Comparison of ENCODE assay signal across 10 mouse cellular contexts in the genomic region with DNA sequence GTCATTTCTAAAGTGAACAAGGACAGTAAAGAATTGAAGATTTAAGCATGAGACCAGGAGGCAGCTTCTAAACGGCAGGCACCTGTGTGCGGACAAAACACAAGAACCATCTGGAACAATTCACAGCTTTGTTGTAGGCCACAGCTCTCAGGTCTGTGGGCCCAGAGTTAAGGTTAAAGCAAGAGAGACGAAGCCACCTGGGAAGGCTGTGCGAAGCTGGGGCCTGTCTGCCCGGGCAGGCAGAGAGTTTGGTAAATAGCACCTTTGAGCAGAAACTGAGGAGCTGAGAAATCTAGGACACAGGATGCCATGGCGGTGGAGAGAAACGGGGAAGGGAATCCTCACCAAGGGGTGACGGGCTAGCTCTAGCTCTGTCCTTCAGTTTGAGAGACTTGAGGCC. TPM values are rescaled to one million over a fixed set of nuclear protein-coding genes. Genes with fewer than 3 reads are reported as not detected.
DNase-seq lines count a peak whose midpoint lies in the region; ATAC-seq and TF ChIP-seq lines count a peak whose summit lies in the region.
"Had no signal": no experiment of that assay in that cellular context is flagged by ENCODE, and none has a peak within 500 bp of the region (broad histone marks: within the 10 kb centered on the region; RNA-seq: fewer than 3 reads in every experiment).

No protein-coding gene starts in this region.

- H3K9ac ChIP-seq in lung, embryonic 14.5 days: peak overlapping the region; percentile 88; the same call in 1 of the 2 replicates
- H3K9ac ChIP-seq in forebrain, postnatal 0 days: no peak overlapping the region
- H3K9ac ChIP-seq in liver, embryonic 11.5 days (ENCODE audit: low read depth, low read length): peak overlapping the region; percentile 42
- no peak overlapping the region for H3K9ac ChIP-seq in stomach, embryonic 14.5 days (replicated peaks; ENCODE audit: low read depth, low read length)

- peak overlapping the region; percentile 88 for H3K4me2 ChIP-seq in lung, embryonic 14.5 days
- peak overlapping the region; percentile 80 for H3K4me2 ChIP-seq in forebrain, postnatal 0 days (ENCODE audit: low read depth)
- H3K4me2 ChIP-seq in liver, embryonic 11.5 days: peak overlapping the region; percentile 88
- H3K4me2 ChIP-seq in stomach, embryonic 14.5 days (replicated peaks; ENCODE audit: low read depth, low read length): peak overlapping the region; percentile 76; the same call in 1 of the 2 replicates

- TF ChIP-seq CTCF in lung, embryonic 14.5 days (IDR thresholded peaks at IDR 0.05; ENCODE audit: low read depth): no peak
- TF ChIP-seq CTCF in forebrain, postnatal 0 days (IDR thresholded peaks at IDR 0.05; ENCODE audit: low read depth): no peak

- ATAC-seq in lung, embryonic 14.5 days (ENCODE audit: insufficient read depth): no peak
- no peak for ATAC-seq in forebrain, postnatal 0 days
- no peak for ATAC-seq in liver, embryonic 11.5 days (replicated peaks; ENCODE audit: low FRiP score)
- no peak for ATAC-seq in stomach, embryonic 14.5 days (ENCODE audit: insufficient number of reproducible peaks, insufficient read depth, low FRiP score, low read depth)

- no peaks in the 10 kb centered on the region for H3K9me3 ChIP-seq in lung, embryonic 14.5 days (ENCODE audit: low read depth, low read length)
- no peaks in the 10 kb centered on the region for H3K9me3 ChIP-seq in forebrain, postnatal 0 days (ENCODE audit: low read length)
- no peaks in the 10 kb centered on the region for H3K9me3 ChIP-seq in liver, embryonic 11.5 days (ENCODE audit: control insufficient read depth, low read length)
- no peaks in the 10 kb centered on the region for H3K9me3 ChIP-seq in stomach, embryonic 14.5 days (ENCODE audit: control insufficient read depth, low read depth, low read length)

- 79% methylated on average over 8 of the region's 8 CpGs for WGBS in lung, embryonic 14.5 days
- WGBS in forebrain, postnatal 0 days: 69% methylated on average over 8 of the region's 8 CpGs
- 89% methylated on average over 8 of the region's 8 CpGs for WGBS in liver, embryonic 11.5 days
- WGBS in stomach, embryonic 14.5 days: 80% methylated on average over 8 of the region's 8 CpGs

- peak overlapping the region; percentile 71 for H3K4me3 ChIP-seq in lung, embryonic 14.5 days (ENCODE audit: low read depth, low read length)
- peak overlapping the region; percentile 5; the same call in 1 of the 2 replicates for H3K4me3 ChIP-seq in forebrain, postnatal 0 days (ENCODE audit: low read depth, low read length)
- H3K4me3 ChIP-seq in liver, embryonic 11.5 days (ENCODE audit: low read depth, low read length): peak overlapping the region; percentile 79
- H3K4me3 ChIP-seq in stomach, embryonic 14.5 days (ENCODE audit: low read depth, low read length): 0 out of 2 replicates have a peak overlapping the region, but pooled peaks have one; percentile 75

- peaks cover 38% of the 10 kb centered on the region for H3K4me1 ChIP-seq in lung, embryonic 14.5 days (ENCODE audit: insufficient read depth)
- H3K4me1 ChIP-seq in forebrain, postnatal 0 days (ENCODE audit: insufficient read depth): 0 out of 2 replicates have a peak, but pooled peaks cover 3% of the 10 kb centered on the region
- peaks cover 69% of the 10 kb centered on the region for H3K4me1 ChIP-seq in liver, embryonic 11.5 days (replicated peaks; ENCODE audit: control insufficient read depth, insufficient read depth, low read length)
- peaks cover 41% of the 10 kb centered on the region for H3K4me1 ChIP-seq in stomach, embryonic 14.5 days (ENCODE audit: control insufficient read depth, insufficient read depth, low read length)

- peaks cover 33% of the 10 kb centered on the region for H3K36me3 ChIP-seq in lung, embryonic 14.5 days (ENCODE audit: insufficient read depth)
- H3K36me3 ChIP-seq in forebrain, postnatal 0 days (ENCODE audit: insufficient read depth): no peaks in the 10 kb centered on the region
- peaks cover 6% of the 10 kb centered on the region; the same call in 1 of the 2 replicates for H3K36me3 ChIP-seq in liver, embryonic 11.5 days (ENCODE audit: control insufficient read depth, insufficient read depth, low read length)
- H3K36me3 ChIP-seq in stomach, embryonic 14.5 days (ENCODE audit: control insufficient read depth, insufficient read depth, low read length): peaks cover 9% of the 10 kb centered on the region; the same call in 1 of the 2 replicates

- no peaks in the 10 kb centered on the region for H3K27me3 ChIP-seq in lung, embryonic 14.5 days (ENCODE audit: insufficient read depth, low read length)
- H3K27me3 ChIP-seq in forebrain, postnatal 0 days (ENCODE audit: insufficient read depth, low read length): no peaks in the 10 kb centered on the region
- no peaks in the 10 kb centered on the region; the same call in 1 of the 2 replicates for H3K27me3 ChIP-seq in liver, embryonic 11.5 days (replicated peaks; ENCODE audit: control insufficient read depth, insufficient read depth, low read length)
- H3K27me3 ChIP-seq in stomach, embryonic 14.5 days (ENCODE audit: control insufficient read depth, insufficient read depth, low read length): no peaks in the 10 kb centered on the region

- DNase-seq in lung, embryonic 14.5 days: no peak
- DNase-seq in lung, postnatal 14 days: no peak
- no peak for DNase-seq in forebrain, postnatal 0 days
- no peak for DNase-seq in liver, embryonic 11.5 days (ENCODE audit: low spot score)
- DNase-seq in frontal cortex, postnatal 25 days (ENCODE audit: low spot score in 2 of 2): no peak
- DNase-seq in right cerebral cortex, postnatal 10 days (ENCODE audit: low spot score in 2 of 2): no peak
- DNase-seq in urinary bladder, postnatal 36 days (ENCODE audit: low spot score in 2 of 2): no peak
- DNase-seq: cerebellum, adult 11-12 months; gastrocnemius, postnatal 36 days had no signal

- H3K27ac ChIP-seq in lung, embryonic 14.5 days (ENCODE audit: low read depth): peak overlapping the region; percentile 33; the same call in 1 of the 2 replicates
- H3K27ac ChIP-seq in forebrain, postnatal 0 days (ENCODE audit: low read depth, low read length): no peak overlapping the region
- no peak overlapping the region for H3K27ac ChIP-seq in liver, embryonic 11.5 days (ENCODE audit: low read depth, low read length)
- H3K27ac ChIP-seq in stomach, embryonic 14.5 days (ENCODE audit: low read length): peak overlapping the region; percentile 29

RNA-seq across cellular contexts. Expression of gene Btg2, which starts 3.4 kb away (rescaled TPM):
- 77.2 and 81.0 TPM in 2 replicates for polyA plus RNA-seq in lung, embryonic 14.5 days (2014; fragmentation: Nextera tagmentation; extraction: Ambion mirVana)
- total RNA-seq in forebrain, postnatal 0 days (2014; rRNA removed): 9.2 and 11.9 TPM in 2 replicates
- 10.1 and 12.0 TPM in 2 replicates for polyA plus RNA-seq in forebrain, postnatal 0 days (2015; fragmentation: Nextera tagmentation; extraction: Ambion mirVana)
- polyA plus RNA-seq in liver, embryonic 11.5 days (2014; fragmentation: Nextera tagmentation; extraction: Ambion mirVana): 38.6 and 39.9 TPM in 2 replicates
- 55.5 and 61.4 TPM in 2 replicates for polyA plus RNA-seq in stomach, embryonic 14.5 days (2014; fragmentation: Nextera tagmentation; extraction: Ambion mirVana)

RNA-seq across cellular contexts. Expression of gene Chit1, which starts 35.5 kb away (rescaled TPM):
- polyA plus RNA-seq in lung, embryonic 14.5 days (2014; fragmentation: Nextera tagmentation; extraction: Ambion mirVana): not detected in 2 replicates
- total RNA-seq in forebrain, postnatal 0 days (2014; rRNA removed): 0.19 and 0.46 TPM in 2 replicates
- 0.30 and 0.41 TPM in 2 replicates for polyA plus RNA-seq in forebrain, postnatal 0 days (2015; fragmentation: Nextera tagmentation; extraction: Ambion mirVana)
- not detected in 2 replicates for polyA plus RNA-seq in liver, embryonic 11.5 days (2014; fragmentation: Nextera tagmentation; extraction: Ambion mirVana)
- polyA plus RNA-seq in stomach, embryonic 14.5 days (2014; fragmentation: Nextera tagmentation; extraction: Ambion mirVana): not detected in 2 replicates
- total RNA-seq: gastrocnemius, postnatal 36 days had no signal

RNA-seq across cellular contexts. Expression of gene Fmod, which starts 38.5 kb away (rescaled TPM):
- polyA plus RNA-seq in lung, embryonic 14.5 days (2014; fragmentation: Nextera tagmentation; extraction: Ambion mirVana): 173 and 174 TPM in 2 replicates
- total RNA-seq in forebrain, postnatal 0 days (2014; rRNA removed): 7.0 and 14.2 TPM in 2 replicates
- polyA plus RNA-seq in forebrain, postnatal 0 days (2015; fragmentation: Nextera tagmentation; extraction: Ambion mirVana): 14.7 and 19.6 TPM in 2 replicates
- 2.7 and 3.9 TPM in 2 replicates for polyA plus RNA-seq in liver, embryonic 11.5 days (2014; fragmentation: Nextera tagmentation; extraction: Ambion mirVana)
- polyA plus RNA-seq in stomach, embryonic 14.5 days (2014; fragmentation: Nextera tagmentation; extraction: Ambion mirVana): 7.2 and 7.6 TPM in 2 replicates

Comparison
In these comparisons a context has a peak if more than half of its experiments do, and no peak if none do; other contexts are left out.
1. H3K27ac ChIP-seq: peak in lung, embryonic 14.5 days (single experiment) and stomach, embryonic 14.5 days (single experiment); none in forebrain, postnatal 0 days (single experiment) and liver, embryonic 11.5 days (single experiment).
2. H3K4me3 ChIP-seq: peak in every context shown above with its lines; median percentile 79 in liver, embryonic 11.5 days; 75 in stomach, embryonic 14.5 days; 71 in lung, embryonic 14.5 days; 5 in forebrain, postnatal 0 days.
3. H3K9ac ChIP-seq: peak in lung, embryonic 14.5 days (single experiment) and liver, embryonic 11.5 days (single experiment); none in forebrain, postnatal 0 days (single experiment) and stomach, embryonic 14.5 days (single experiment).
4. Peak in every context shown above with its lines, with median percentiles within 50 percentile points of each other: H3K4me2 ChIP-seq.